Mouse (Mus musculus): Measurements from ENCODE around the gene Nek9. TPM values are rescaled to one million over a fixed set of nuclear protein-coding genes. Genes with fewer than 3 reads are reported as not detected.

The Nek9 gene
- polyA plus RNA-seq, 1 experiment from 2014 or later: 4.5 TPM

- TF ChIP-seq EP300 (IDR thresholded peaks at IDR 0.05; ENCODE audit: low read depth): no peak
- TF ChIP-seq CTCF (IDR thresholded peaks at IDR 0.05; ENCODE audit: low read depth): no peak
- Histone ChIP-seq H3K4me2 (ENCODE audit: low read depth, low read length) (no peak overlapping the region), H3K36me3 (replicated peaks; ENCODE audit: insufficient read depth, low read length) (peaks cover 12% of the 10 kb centered on the region), H3K4me1 (ENCODE audit: insufficient read depth) (peaks cover 8% of the 10 kb centered on the region; the same call in 1 of the 2 replicates), H3K9me3 (ENCODE audit: low read length) (no peaks in the 10 kb centered on the region), H3K4me3 (ENCODE audit: low read depth, low read length) (no peak overlapping the region), H3K27ac (ENCODE audit: low read depth) (no peak overlapping the region), H3K27me3 (ENCODE audit: insufficient read depth, low read length) (no peaks in the 10 kb centered on the region), H3K9ac (replicated peaks) (no peak overlapping the region)
- 80% methylated on average over 7 of the region's 7 CpGs for WGBS (ENCODE audit: insufficient replicate concordance)
- no peak for ATAC-seq
- DNase-seq: no peak
These were observed 5.1 kb upstream of the Nek9 start for GRCm38 (mm10) chr12:85344252-85344651.

DNA sequence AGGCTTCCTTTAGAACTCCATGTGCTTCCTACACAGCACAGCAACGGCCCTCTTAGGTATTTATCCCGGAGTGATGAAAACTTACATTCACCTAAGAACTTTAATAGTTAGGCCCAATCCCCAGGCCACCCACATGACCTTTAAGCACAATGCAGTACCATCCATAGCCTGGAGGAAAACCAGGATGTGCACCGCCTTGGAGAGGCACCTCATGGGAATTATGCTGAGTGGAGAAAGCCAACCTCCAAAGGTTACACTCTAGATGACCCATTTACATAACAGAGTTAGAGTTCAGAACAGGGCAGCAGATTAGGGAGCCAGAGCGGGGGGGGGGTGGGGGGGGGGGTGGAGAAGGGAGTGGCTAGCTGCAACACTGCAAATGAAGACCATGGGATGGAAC lies 3.1 kb upstream of the Nek9 start:
- H3K4me2 ChIP-seq (ENCODE audit: low read depth, low read length): no peak overlapping the region
- 64% methylated on average over 4 of the region's 4 CpGs for WGBS (ENCODE audit: insufficient replicate concordance)
- H3K36me3 ChIP-seq (replicated peaks; ENCODE audit: insufficient read depth, low read length): peaks cover 3% of the 10 kb centered on the region; the same call in 1 of the 2 replicates
- H3K4me1 ChIP-seq (ENCODE audit: insufficient read depth): peaks cover 14% of the 10 kb centered on the region
- H3K27ac ChIP-seq (ENCODE audit: low read depth): no peak overlapping the region
- no peak overlapping the region for H3K4me3 ChIP-seq (ENCODE audit: low read depth, low read length)
- ATAC-seq (no peak), DNase-seq (no peak)
- H3K9me3 ChIP-seq (ENCODE audit: low read length): no peaks in the 10 kb centered on the region
- TF ChIP-seq EP300 (IDR thresholded peaks at IDR 0.05; ENCODE audit: low read depth): no peak
- TF ChIP-seq CTCF (IDR thresholded peaks at IDR 0.05; ENCODE audit: low read depth): no peak
- H3K27me3 ChIP-seq (ENCODE audit: insufficient read depth, low read length): no peaks in the 10 kb centered on the region
- no peak overlapping the region for H3K9ac ChIP-seq (replicated peaks)

DNA sequence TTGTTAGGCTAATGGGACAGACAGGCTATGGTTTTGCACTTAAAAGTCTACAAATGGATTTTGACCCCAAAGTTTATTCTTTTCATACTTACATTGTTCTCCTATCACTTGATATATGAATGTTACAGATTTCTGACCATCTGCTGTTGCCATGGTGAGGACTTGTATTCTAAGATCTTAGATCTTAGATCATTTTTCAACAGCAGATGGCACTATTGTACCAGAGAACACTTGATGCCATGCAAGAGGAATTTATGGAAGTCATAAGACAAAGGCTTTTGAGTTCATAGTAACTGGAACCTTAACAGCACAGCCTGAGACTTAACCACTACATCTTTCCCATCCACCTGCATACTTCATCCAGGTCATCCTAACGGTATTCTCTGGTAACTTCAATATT lies 2.0 kb upstream of the Nek9 start:
- H3K4me3 ChIP-seq (ENCODE audit: low read depth, low read length): no peak overlapping the region
- TF ChIP-seq EP300 (IDR thresholded peaks at IDR 0.05; ENCODE audit: low read depth): no peak
- peak; percentile 72 for TF ChIP-seq CTCF (IDR thresholded peaks at IDR 0.05; ENCODE audit: low read depth)
- H3K27ac ChIP-seq (ENCODE audit: low read depth): no peak overlapping the region
- no peaks in the 10 kb centered on the region for H3K27me3 ChIP-seq (ENCODE audit: insufficient read depth, low read length)
- H3K9ac ChIP-seq (replicated peaks): no peak overlapping the region
- peaks cover 6% of the 10 kb centered on the region; the same call in 1 of the 2 replicates for H3K36me3 ChIP-seq (replicated peaks; ENCODE audit: insufficient read depth, low read length)
- H3K9me3 ChIP-seq (ENCODE audit: low read length): no peaks in the 10 kb centered on the region
- WGBS (ENCODE audit: insufficient replicate concordance): 42% methylated on average over 1 of the region's 1 CpGs
- no peak overlapping the region for H3K4me2 ChIP-seq (ENCODE audit: low read depth, low read length)
- DNase-seq (no peak), ATAC-seq (no peak)
- H3K4me1 ChIP-seq (ENCODE audit: insufficient read depth): peaks cover 17% of the 10 kb centered on the region

- Histone ChIP-seq H3K4me3 (ENCODE audit: low read depth, low read length) (peak overlapping the region; percentile 100), H3K4me1 (ENCODE audit: insufficient read depth) (peaks cover 17% of the 10 kb centered on the region), H3K27me3 (ENCODE audit: insufficient read depth, low read length) (no peaks in the 10 kb centered on the region), H3K9me3 (ENCODE audit: low read length) (no peaks in the 10 kb centered on the region), H3K9ac (replicated peaks) (no peak overlapping the region), H3K27ac (ENCODE audit: low read depth) (peak overlapping the region; percentile 97), H3K36me3 (replicated peaks; ENCODE audit: insufficient read depth, low read length) (peaks cover 6% of the 10 kb centered on the region), H3K4me2 (ENCODE audit: low read depth, low read length) (peak overlapping the region; percentile 68)
- peak; percentile 69 for DNase-seq
- WGBS (ENCODE audit: insufficient replicate concordance): 21% methylated on average over 4 of the region's 4 CpGs
- peak; percentile 18 for ATAC-seq
- TF ChIP-seq EP300 (IDR thresholded peaks at IDR 0.05; ENCODE audit: low read depth) (peak; percentile 24; the same call in 1 of the 2 replicates), CTCF (IDR thresholded peaks at IDR 0.05; ENCODE audit: low read depth) (0 out of 2 replicates have a peak, but pooled peaks have one; percentile 3)
These were observed 785 bp upstream of the Nek9 start for GRCm38 (mm10) chr12:85339947-85340346.

- Histone ChIP-seq H3K27ac (ENCODE audit: low read depth) (peak overlapping the region; percentile 97), H3K4me2 (ENCODE audit: low read depth, low read length) (peak overlapping the region; percentile 68), H3K4me3 (ENCODE audit: low read depth, low read length) (peak overlapping the region; percentile 100), H3K4me1 (ENCODE audit: insufficient read depth) (peaks cover 17% of the 10 kb centered on the region), H3K36me3 (replicated peaks; ENCODE audit: insufficient read depth, low read length) (peaks cover 15% of the 10 kb centered on the region), H3K9me3 (ENCODE audit: low read length) (no peaks in the 10 kb centered on the region), H3K9ac (replicated peaks) (peak overlapping the region; percentile 100), H3K27me3 (ENCODE audit: insufficient read depth, low read length) (no peaks in the 10 kb centered on the region)
- no peak for DNase-seq
- peak; percentile 69 for ATAC-seq
- under 1% methylated on average over 35 of the region's 42 CpGs for WGBS (ENCODE audit: insufficient replicate concordance)
- TF ChIP-seq CTCF (IDR thresholded peaks at IDR 0.05; ENCODE audit: low read depth) (no peak), EP300 (IDR thresholded peaks at IDR 0.05; ENCODE audit: low read depth) (no peak)
These were observed 347 bp downstream of the Nek9 start for GRCm38 (mm10) chr12:85338815-85339214.

DNA sequence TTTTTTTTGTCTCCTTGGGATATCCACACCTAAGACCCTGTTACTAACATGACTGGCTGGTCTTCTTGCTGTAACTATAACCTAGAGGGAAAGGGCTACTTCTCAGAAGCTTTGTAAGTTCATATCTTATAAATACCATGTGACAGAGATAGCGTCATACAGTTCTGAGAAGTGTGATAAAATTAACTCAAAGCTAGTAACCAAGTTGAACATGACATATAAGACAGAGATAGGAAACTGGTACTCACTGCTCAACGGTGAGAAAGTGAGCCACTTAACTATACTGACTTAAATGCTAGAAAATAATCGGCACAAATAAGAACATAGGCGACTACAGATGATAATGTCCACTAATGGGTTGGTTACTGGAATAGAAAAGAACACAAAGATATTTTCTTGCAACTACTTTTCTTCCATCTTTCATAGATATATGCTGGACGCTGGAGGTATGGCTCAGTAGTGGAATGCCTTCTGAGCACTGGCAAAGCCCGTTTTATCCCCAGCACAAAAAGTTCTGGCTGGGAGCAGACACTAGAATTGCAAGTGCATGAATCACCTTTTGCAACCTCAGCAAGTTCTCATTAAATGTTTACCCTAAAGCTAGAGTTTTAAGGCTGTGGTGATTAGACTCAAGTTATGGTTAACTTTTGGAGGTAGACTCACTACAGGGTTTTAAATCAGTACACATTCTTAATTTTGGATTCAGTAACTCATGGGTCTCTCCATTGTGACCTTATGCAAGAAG lies 1.4 kb downstream of the Nek9 start:
- DNase-seq (no peak), ATAC-seq (no peak)
- Histone ChIP-seq H3K36me3 (replicated peaks; ENCODE audit: insufficient read depth, low read length) (peaks cover 24% of the 10 kb centered on the region), H3K27ac (ENCODE audit: low read depth) (0 out of 2 replicates have a peak overlapping the region, but pooled peaks have one; percentile 97), H3K4me2 (ENCODE audit: low read depth, low read length) (peak overlapping the region; percentile 68), H3K9ac (replicated peaks) (peak overlapping the region; percentile 100), H3K4me3 (ENCODE audit: low read depth, low read length) (peak overlapping the region; percentile 100), H3K9me3 (ENCODE audit: low read length) (no peaks in the 10 kb centered on the region), H3K4me1 (ENCODE audit: insufficient read depth) (peaks cover 17% of the 10 kb centered on the region), H3K27me3 (ENCODE audit: insufficient read depth, low read length) (no peaks in the 10 kb centered on the region)
- WGBS (ENCODE audit: insufficient replicate concordance): 57% methylated on average over 6 of the region's 6 CpGs
- TF ChIP-seq EP300 (IDR thresholded peaks at IDR 0.05; ENCODE audit: low read depth) (no peak), CTCF (IDR thresholded peaks at IDR 0.05; ENCODE audit: low read depth) (no peak)
